Mouse (Mus musculus) testis, postnatal 10 days (tissue): ENCODE measurements around the gene Pold2.
"Not testable (repeated sequence)": the region's sequence is repeated elsewhere in the genome, so short reads cannot be mapped to it uniquely, and the experiment has no call there.

Source experiments
- DNase-seq: peaks from one replicate; pipeline ENCODE4 v3.0.0; 2021; ENCODE audit warnings: low spot score

Gene Pold2

DNA sequence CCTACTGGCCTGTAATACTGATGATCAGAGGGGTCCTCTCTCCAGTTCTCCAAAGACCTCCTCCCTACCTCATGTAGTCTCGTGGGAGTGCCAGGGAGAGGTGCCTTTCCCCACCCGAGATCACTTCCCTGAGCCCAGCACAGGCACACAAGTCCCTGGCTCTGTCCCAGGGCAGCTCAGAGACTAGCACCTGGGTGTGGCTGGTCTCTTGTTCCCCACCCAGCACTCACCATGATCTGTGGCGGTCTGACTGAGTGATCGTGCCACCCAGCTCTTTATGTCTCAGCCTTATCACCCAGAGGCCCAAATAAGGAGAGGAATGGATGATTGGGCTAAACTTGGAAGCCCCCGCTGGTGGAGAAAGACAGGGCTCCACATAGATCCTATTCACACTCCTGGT, 20.4 kb upstream of the Pold2 start, which contains the start of gene Myl7:
Gene Myl7 (minus strand): TSS at position 252 of the 400 bp plus-strand sequence.
- DNase-seq: no peak

DNA sequence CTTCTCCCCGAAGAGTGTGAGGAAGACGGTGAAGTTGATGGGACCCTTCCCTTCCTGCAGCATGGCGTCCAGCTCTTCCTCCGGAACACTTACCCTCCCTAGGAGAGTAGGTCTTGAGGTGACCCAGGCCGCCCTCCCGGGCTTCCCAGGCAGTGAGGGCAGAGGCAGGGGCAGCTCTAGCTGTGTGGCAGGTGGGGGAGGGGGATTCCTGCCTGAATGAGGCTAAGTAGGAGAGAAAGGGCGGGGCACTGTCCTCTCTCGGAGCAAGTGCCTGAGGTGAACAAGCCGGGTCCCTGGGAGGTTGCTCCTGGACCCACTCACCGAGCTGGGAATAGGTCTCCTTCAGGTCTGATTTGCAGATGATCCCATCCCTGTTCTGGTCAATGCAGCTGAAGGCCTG, 19.7 kb upstream of the Pold2 start:
- no peak for DNase-seq

DNA sequence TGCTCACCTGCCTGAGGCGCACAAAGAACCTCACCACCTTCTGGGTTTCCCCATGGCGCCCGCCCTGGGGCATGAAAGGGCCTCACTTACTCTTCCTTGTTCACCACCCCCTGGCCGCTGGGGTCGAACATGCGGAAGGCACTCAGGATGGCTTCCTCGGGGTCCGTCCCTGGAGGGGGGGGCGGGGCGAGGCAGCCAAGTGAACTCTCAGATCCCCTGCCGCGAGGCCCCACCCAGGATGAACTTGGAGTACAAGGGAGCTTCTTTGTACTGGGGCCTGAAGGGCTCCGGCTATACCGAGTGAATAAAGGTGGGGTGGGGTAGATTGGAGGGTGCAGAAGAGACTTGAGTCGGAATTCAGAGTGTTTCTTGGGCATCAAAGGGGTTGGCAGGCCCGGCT, 19.1 kb upstream of the Pold2 start:
- no peak for DNase-seq

DNA sequence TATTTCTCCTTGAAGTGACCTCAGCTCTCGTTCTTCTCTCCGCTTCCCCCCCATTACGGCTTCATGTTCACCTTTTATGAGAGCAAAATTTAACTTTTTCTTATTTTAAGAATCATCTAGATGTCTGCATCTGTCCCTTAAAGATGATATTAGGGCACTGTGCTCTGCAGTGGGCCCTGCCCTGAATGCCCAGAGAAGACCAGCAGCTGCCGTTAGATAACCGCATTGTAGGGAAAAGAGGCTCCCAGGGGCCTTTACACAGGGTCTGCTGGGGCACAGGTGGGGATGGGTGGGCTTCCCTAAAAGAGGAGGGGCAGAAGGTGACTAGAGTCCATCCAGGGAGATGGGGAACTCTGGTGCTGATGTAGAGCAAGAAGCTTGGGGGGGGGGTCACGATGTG, 15.7 kb upstream of the Pold2 start:
- DNase-seq: no peak

DNA sequence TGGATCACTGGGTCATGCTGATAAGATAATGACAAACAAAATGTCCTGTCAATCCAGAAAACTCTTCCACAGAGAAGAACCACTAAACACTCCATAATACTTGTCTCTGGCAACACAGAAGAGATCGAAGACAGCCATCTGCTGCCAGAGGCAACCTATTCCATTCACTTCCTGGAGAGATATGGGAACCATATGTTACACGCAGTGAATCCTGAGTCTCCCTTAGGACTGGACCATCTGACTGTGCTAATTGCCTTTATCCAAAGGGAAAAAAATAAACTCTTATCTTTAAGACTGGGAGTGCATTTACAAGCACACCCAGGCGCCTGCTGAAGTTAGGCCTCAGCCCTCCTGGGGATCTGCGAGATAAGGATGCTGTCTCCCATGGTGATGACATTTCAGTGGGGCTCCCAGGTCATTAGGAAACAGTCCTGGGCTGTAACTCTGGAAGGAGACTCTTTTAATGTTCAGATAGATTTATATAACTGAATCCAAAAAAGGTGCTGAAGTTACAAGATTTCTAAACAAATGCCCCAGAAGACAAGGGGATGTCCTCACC, 14.8 kb upstream of the Pold2 start:
- DNase-seq: no peak

DNA sequence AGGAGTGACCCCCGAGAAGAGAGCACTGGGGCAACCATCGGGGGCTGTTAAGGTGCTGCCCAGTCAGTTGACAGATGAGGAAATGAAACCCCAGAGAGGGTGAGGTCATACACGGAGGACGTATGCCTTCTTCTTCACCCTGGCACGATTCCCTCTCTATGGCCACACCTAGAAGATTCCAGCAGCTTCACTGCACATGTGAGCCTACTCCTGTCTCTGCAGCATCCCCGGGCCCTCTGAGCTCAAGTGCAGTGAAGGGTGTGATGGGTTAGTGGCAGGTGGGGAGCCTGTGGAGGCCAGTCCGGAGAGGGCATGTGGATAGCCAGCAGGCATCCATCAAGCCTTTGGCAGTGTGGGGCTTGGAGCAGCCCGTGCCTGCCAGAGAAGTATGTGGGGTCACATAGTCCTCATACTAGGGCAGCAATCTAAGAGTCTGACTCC, 14.1 kb upstream of the Pold2 start:
- DNase-seq: no peak

DNA sequence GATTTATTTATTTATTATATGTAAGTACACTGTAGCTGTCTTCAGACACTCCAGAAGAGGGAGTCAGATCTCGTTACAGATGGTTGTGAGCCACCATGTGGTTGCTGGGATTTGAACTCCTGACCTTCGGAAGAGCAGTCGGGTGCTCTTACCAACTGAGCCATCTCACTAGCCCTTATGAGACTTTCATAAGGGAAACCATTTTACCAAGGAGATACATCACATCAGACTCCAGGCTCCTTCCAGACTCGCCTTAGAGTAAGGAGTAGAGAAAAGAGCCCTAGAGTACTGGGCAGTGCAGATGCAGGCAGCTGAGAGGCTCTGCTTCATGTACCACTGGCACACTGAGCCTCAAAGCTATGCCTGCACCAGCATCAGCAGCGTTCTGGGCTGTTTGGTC, 10.5 kb upstream of the Pold2 start:
- DNase-seq: not testable (repeated sequence)

DNA sequence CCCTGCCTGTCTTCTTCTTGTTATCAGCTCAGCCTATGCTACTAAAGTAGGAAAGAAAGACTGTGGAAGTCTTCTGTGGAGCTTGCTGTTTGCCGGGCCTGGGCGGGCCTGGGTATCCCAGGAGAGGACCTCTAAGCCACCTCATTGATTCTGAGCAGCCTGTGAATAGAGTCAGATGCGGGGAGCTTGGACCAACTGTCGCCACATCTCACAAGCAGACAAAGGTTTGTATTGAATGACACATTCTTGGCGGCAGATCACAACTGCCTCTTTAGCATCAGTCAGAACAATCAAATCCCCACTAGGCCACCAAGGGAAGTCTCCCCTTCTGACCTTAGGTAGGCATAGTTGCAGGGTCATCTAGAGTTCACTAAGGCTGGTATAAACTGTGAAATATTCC, 9.2 kb upstream of the Pold2 start:
- no peak for DNase-seq

DNA sequence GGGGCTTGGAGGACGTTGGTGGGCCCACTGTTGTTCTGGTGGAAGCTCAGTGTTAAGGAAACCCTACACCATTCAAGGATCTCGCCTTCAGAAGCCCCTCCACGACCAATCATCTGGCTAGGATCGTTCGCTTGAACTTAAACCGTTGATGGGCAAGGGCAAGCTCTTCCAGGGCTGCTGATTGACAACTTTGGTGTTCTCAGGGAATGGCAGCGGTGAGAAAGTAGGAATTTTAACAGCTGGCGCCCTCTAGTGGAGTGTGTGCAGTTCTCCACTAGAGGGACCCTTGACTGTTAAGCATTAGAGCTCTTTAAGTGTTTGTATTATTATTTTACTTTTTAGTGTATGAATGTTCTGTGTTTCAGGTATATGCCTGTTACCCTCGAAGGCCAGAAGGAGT, 8.1 kb upstream of the Pold2 start:
- peak; percentile 79 for DNase-seq

DNA sequence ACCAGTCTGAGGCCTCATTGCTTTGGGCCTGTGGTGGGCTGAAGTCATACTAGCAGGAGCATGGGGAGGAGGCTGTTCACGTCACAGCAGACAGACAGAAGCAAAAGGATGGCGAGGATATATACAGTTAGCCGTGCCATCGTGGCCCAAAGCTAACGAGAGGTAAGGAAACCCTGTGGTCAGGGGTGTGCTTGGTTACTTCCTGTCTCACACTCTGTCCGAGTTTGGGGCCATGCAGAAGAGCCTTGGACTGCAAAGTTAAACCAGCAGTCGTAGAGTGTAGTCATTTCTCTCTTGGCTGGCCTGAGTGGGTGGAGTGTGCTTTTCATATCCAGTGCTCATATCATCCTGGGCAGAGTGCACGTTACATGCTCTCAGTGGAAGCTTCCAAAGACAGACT, 4.4 kb upstream of the Pold2 start:
- no peak for DNase-seq

DNA sequence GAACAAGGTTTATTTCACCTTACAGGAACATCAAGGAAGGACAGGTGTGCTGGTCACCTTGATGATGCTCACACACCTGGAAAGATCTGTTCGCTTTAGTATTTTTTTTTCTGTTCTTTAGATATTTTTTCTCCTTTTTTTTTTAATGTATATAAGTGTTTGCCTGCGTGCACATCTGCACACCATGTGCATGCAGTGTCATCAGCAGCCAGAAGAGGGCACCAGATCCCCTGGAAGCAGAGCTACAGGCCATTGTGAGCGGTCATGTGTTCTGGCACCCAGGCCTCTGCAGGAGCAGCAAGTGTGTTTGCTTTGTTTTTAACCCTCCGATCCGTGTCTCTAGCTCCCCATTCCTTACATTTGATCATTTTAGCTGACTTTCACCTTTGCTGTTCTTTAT, 1.8 kb upstream of the Pold2 start:
- peak; percentile 83 for DNase-seq

DNA sequence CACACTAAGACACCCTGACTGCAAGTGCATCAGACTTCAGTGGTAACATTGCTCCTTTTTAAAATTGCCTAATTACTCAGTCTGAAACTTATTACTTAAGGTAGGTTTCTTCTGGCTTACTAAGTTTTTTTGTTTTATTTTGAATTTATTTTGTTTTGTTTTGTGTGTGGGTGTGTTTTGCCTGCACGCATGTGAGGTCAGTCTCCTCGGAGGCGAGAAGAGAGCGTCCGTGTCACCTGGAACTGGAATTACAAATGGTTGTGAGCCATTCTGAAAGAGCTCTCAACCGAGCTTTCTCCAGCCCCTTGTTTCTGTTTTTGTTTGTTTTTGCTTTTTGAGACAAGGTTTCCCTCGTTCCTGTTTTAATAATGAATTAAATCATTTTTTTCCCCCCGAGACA, 569 bp upstream of the Pold2 start:
- DNase-seq: no peak

DNA sequence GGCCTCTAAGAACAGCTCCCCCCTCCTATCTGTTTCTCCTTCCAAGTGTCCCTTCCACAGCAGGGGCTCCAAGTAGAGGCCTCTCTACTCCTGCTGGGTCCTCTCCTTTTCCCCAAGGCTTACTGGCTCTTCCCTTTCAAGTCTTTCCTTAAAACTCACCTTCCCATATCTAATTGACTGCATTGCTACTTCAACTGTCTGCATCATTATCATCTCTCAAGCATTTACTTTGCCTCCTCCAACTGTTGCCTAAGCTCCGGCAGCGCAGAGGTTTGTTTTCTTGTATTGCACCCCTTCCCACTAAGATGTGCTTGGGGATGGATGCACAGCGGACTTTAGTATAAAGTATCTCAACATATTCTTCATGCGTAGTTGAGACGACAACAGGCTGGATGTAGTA, 671 bp downstream of the Pold2 start:
- no peak for DNase-seq

DNA sequence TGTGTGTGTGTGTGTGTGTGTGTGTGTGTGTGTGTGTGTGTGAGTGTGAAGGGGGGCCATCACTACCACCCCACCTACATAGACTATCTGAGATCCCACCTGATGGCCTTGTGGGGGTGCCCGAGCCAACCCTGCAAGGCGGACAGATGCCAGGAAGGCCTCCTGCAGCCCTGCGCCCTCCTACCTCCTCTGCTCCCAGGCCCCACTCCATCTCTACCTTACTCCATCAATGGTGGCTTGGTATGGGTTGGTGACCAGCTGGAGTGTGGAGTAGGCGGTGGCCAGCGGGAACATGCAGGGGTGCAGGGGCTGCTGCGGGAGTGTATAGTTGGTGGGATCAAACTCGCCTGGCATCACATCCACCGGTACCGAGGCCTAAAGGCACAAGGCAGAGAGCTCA, 4.9 kb downstream of the Pold2 start:
- DNase-seq: no peak

DNA sequence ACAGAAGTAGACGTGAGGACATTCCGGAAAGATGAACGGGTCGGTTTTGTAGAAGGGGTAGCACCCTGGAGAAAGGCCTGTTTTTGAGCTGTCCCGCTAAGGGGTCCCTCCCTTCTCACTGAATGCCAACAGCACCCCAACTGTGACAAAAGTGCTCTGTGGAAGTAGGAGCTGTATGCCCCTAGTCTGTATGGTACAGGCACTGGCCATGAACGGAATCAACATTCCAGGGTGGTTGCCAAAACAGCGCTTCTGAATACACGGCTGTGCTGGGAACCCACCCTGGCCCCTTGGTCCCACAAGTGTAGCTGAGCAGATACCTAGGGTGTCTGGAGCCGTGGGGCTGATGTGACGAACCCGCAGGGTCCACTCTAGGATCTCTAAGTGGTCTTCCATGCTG, 5.4 kb downstream of the Pold2 start:
- no peak for DNase-seq

DNA sequence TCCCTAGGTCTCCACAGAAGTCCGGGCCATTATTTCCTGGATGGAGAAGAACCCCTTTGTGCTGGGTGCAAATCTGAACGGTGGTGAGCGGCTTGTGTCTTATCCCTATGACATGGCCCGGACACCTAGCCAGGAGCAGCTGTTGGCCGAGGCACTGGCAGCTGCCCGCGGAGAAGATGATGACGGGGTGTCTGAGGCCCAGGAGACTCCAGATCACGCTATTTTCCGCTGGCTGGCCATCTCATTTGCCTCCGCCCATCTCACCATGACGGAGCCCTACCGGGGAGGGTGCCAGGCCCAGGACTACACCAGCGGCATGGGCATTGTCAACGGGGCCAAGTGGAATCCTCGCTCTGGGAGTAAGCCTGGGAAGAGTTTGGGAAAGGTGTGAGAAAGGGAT, 8.0 kb downstream of the Pold2 start:
- DNase-seq: no peak

DNA sequence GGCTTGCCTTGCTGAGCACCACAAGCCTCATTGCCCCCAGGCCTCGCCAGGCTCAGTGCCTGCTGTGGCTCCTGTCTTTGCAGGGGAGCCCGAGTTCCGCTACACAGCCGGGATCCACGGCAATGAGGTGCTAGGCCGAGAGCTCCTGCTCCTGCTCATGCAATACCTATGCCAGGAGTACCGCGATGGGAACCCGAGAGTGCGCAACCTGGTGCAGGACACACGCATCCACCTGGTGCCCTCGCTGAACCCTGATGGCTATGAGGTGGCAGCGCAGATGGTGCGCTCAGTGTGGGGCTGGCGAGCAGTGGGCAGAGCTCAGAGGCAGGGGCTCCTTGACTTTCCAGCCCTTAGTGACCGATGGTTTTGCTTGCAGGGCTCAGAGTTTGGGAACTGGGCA, 8.8 kb downstream of the Pold2 start:
- no peak for DNase-seq

DNA sequence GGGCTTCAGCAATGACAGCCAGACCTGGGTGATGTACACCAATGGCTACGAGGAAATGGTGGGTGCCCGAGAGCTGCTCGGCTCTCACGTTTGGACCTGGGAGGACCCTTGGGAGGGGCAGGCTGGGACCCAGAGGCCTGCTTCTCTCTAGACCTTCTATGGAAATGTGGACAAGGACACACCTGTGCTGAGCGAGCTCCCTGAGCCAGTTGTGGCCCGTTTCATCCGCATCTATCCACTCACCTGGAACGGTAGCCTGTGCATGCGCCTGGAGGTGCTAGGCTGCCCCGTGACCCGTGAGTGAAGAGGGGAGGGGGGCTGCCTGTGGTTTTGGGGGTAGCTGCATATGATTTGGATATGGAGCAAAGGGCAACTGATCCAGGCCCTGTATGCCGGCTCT, 9.8 kb downstream of the Pold2 start:
- DNase-seq: no peak

DNA sequence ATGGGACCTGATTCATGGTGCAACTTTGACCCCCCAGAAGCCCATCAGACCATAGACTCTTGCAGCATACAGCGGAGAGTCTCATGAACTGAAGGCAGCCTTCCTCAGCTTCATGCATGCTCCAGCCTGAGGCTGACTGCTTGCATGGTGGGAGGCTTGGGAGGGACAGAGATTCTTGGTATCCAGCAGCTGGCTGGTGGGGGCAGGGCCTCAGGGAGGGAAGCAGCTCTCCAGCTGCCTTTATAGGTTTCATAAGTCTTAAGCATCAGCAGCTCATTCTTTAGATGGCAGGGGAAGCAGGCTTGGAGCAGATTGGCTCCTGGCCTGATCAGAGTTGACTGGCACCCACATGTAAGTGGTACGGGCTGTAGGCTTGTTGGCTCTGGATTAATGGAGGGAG, 10.9 kb downstream of the Pold2 start:
- DNase-seq: no peak

DNA sequence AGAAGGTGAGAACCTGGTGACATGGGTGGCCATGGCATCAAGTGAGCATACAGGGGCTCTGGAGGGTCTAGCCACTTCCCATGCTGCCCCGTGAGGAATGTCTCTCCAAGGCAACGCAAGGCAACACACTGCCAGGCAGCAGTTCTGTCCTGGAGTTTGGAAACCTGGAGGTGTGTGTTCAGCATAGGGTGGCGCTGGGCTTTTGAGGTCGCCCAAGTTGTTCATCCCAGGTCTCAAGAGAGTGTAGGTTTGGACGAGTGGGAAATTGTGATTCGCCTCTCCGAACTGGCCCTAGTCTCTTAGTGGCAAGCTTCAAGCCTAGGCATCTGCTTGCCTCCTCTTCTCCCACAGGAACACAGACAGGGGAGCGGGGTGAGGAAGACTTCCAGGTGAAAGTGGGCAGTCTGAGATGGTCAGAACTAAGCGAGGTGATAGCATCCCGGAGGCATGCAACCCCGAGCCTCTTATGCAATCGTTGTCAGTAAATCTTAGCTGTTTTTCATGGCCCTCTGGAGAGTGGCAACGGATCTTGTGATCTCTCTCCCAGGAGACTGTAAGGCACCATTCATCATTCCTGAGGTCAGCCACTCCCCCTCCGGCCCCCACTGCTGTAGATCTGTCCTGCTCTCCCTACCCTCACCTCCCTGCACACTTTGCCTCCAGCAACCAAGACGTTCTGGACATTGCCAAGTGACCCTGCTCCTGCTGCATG, 15.5 kb downstream of the Pold2 start:
- no peak for DNase-seq

DNA sequence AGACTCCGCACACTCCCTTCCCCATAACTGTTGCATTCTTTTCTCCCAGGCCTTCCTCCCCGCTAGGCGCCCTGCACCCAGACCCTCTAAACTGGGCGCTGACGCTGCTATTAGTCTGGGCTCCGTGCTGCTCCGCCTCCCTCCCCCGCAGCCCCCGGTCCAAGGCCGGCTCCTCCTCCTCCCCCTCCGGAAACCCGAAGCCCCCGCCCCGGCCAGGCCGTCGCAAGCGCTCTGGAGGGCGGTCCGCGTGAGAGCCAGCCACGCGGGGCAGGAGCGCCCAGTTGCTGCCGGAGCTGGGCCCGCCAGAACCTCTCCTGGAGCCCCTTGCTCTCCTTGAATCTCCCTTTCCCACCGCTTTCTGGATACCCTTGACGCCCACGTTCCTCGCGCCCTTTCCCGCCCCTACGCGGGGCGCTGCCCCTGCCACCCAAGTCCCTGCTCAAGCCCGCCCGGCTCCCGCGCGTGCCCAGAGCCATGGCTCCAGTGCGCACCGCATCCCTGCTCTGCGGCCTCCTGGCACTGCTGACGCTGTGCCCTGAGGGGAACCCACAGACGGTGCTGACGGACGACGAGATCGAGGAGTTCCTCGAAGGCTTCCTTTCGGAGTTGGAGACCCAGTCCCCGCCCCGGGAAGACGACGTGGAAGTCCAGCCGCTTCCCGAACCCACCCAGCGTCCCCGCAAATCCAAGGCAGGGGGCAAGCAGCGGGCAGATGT, 16.3 kb downstream of the Pold2 start, which contains the start of gene Aebp1:
Gene Aebp1 (plus strand): TSS at position 270 of the 716 bp plus-strand sequence.
- peak; percentile 87 for DNase-seq

DNA sequence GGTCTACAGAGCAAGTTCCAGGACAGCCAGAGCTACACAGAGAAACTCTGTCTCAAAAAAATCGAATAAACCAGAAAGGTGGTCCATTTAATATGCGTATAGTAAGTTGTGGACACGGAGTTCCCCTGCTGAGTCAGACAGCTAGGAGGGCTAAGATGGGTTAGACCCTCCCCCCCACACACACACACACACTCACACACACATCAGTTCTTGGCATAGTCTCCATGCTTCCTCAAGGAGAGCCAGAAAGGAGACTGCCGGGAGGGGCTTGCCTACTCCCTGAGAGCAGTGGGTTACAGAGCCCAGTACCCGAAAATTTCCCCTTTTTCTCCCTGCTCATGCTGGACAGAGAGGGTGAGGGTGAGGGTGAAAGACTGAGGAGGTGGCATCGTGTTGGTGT, 17.5 kb downstream of the Pold2 start:
- no peak for DNase-seq

DNA sequence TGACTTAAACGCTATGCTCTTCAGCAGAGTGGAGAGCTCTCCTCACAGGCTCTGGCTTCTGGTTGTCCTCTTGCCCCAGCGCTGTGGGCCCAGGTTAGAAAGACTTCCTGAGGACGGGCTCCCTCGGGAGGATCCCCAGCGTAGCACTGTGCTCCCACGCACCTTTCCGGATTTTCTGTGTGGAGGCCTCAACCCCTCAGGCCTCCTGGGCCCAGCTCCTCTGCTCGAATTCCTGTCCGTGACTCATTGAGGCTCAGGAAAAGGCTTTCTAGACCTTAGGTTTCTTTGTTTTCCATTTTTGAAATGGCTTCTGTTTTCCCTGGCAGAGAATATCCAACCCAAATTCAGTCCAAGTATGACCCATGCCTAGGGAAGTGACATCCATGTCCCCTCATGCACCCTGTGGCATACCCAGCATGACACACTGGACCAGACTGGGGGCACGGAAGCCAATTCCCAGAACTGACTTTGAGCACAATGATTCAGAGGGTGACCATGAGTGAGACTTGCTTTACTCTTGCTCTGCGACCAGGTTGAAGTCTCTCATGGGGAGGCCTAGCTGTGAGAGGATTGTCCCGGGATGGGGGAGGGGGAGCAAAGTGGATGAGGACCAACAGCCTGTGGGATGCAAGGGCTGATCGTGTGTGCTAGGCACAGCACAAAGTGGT, 18.1 kb downstream of the Pold2 start:
- DNase-seq: no peak
